Mouse (Mus musculus) neural tube, embryonic 15.5 days (tissue): ENCODE results near the gene Aqp8. TPM values are rescaled to one million over a fixed set of nuclear protein-coding genes. Genes with fewer than 3 reads are reported as not detected.

Experiments
- ATAC-seq: fragments of 200-750 bp; cut with Nextera tagmentation; 2 replicates; pipeline ENCODE4 v1.8.0; 2017; ENCODE audit warnings: mild to moderate bottlenecking, moderate TSS enrichment, moderate library complexity; ENCODE audit not compliant: low FRiP score
- H3K27ac ChIP-seq: fragments of 300-500 bp; sonication (generic); replicated peaks from 2 replicates; pipeline ENCODE4 v1.5.1; 2015; ENCODE audit warnings: mild to moderate bottlenecking, inconsistent platforms
- H3K27me3 ChIP-seq: fragments of 300-500 bp; sonication (generic); replicated peaks from 2 replicates; pipeline ENCODE4 v1.6.1; 2015; ENCODE audit warnings: inconsistent platforms
- H3K36me3 ChIP-seq: fragments of 300-500 bp; sonication (generic); 2 replicates; pipeline ENCODE4 v1.6.1; 2015; ENCODE audit warnings: inconsistent platforms
- H3K4me1 ChIP-seq: fragments of 300-500 bp; sonication (generic); 2 replicates; pipeline ENCODE4 v1.6.1; 2015; ENCODE audit warnings: inconsistent platforms
- H3K4me2 ChIP-seq: fragments of 300-500 bp; sonication (generic); 2 replicates; pipeline ENCODE4 v1.6.1; 2015; ENCODE audit warnings: inconsistent platforms, mild to moderate bottlenecking, moderate library complexity
- H3K4me3 ChIP-seq: fragments of 300-500 bp; sonication (generic); replicated peaks from 2 replicates; pipeline ENCODE4 v1.5.1; 2015; ENCODE audit warnings: mild to moderate bottlenecking, inconsistent platforms
- H3K9ac ChIP-seq: fragments of 300-500 bp; sonication (generic); replicated peaks from 2 replicates; pipeline ENCODE4 v1.6.1; 2015; ENCODE audit warnings: mild to moderate bottlenecking, inconsistent platforms
- H3K9me3 ChIP-seq: fragments of 300-500 bp; sonication (generic); replicated peaks from 2 replicates; pipeline ENCODE4 v1.6.1; 2016; ENCODE audit warnings: inconsistent platforms
- WGBS: fragments of 180-500 bp; shearing (Covaris S2); methylation state at CpG from one replicate; pipeline ENCODE4 v1.1.7; 2015; ENCODE audit warnings: mixed read lengths; 5-methylcytosine and 5-hydroxymethylcytosine counted together
- polyA plus RNA-seq: library from polyadenylated mRNA; unstranded; fragments of >200 nt; fragmentation: Nextera tagmentation; extraction: Ambion mirVana; gene quantifications from 2 replicates; pipeline ENCODE4 v1.2.1, GENCODE M21; 2015

Aqp8 gene
- polyA plus RNA-seq = 0.15 TPM in 1 of 2 replicates, not detected in the other

GRCm38 (mm10) chr7:123462070-123462501 lies at the start of gene Aqp8:
Aqp8 (plus strand) TSS chr7:123462291.
- H3K4me1 ChIP-seq = no peaks in the 10 kb centered on the region
- H3K9me3 ChIP-seq = no peaks in the 10 kb centered on the region
- no peak within 1 kb of the TSS for H3K4me2 ChIP-seq
- no peak within 1 kb of the TSS for H3K27ac ChIP-seq
- no peak for ATAC-seq
- H3K36me3 ChIP-seq = no peaks in the 10 kb centered on the region
- 70% methylated on average over 9 of the region's 9 CpGs for whole genome bisulfite sequencing
- H3K9ac ChIP-seq = no peak within 1 kb of the TSS
- H3K4me3 ChIP-seq = no peak within 1 kb of the TSS
- H3K27me3 ChIP-seq = peaks cover 4% of the 10 kb centered on the region; the same call in 1 of the 2 replicates

- H3K36me3 ChIP-seq = peaks cover 58% of the 10 kb centered on the region
Measured at GRCm38 (mm10) chr7:123416803-123417202, 45.3 kb upstream of the Aqp8 start.

GRCm38 (mm10) chr7:123417661-123418060 lies 44.4 kb upstream of the Aqp8 start:
- no peak for ATAC-seq
- H3K27me3 ChIP-seq = no peaks in the 10 kb centered on the region
- no peak overlapping the region for H3K4me3 ChIP-seq
- WGBS = 89% methylated on average over 3 of the region's 3 CpGs
- H3K9ac ChIP-seq = no peak overlapping the region
- peaks cover 60% of the 10 kb centered on the region for H3K36me3 ChIP-seq
- H3K27ac ChIP-seq = no peak overlapping the region
- no peaks in the 10 kb centered on the region for H3K4me1 ChIP-seq
- H3K4me2 ChIP-seq = no peak overlapping the region
- no peaks in the 10 kb centered on the region for H3K9me3 ChIP-seq

More at GRCm38 (mm10) chr7:123416803-123417202, 45.3 kb upstream of the Aqp8 start:
- no peak overlapping the region for H3K9ac ChIP-seq
- ATAC-seq = no peak
- H3K4me3 ChIP-seq = no peak overlapping the region
- no peaks in the 10 kb centered on the region for H3K27me3 ChIP-seq
- no peaks in the 10 kb centered on the region for H3K4me1 ChIP-seq
- no peak overlapping the region for H3K4me2 ChIP-seq
- no peaks in the 10 kb centered on the region for H3K9me3 ChIP-seq
- 91% methylated on average over 4 of the region's 4 CpGs for WGBS
- no peak overlapping the region for H3K27ac ChIP-seq

GRCm38 (mm10) chr7:123419984-123420383 lies 42.1 kb upstream of the Aqp8 start:
- H3K27ac ChIP-seq = no peak overlapping the region
- H3K4me2 ChIP-seq = no peak overlapping the region
- no peak for ATAC-seq
- 93% methylated on average over 4 of the region's 4 CpGs for WGBS
- no peak overlapping the region for H3K9ac ChIP-seq
- H3K9me3 ChIP-seq = no peaks in the 10 kb centered on the region
- no peaks in the 10 kb centered on the region for H3K4me1 ChIP-seq
- peaks cover 69% of the 10 kb centered on the region for H3K36me3 ChIP-seq
- H3K27me3 ChIP-seq = no peaks in the 10 kb centered on the region
- no peak overlapping the region for H3K4me3 ChIP-seq

GRCm38 (mm10) chr7:123421958-123422357 lies 40.1 kb upstream of the Aqp8 start:
- Histone ChIP-seq H3K27ac (no peak overlapping the region), H3K9me3 (no peaks in the 10 kb centered on the region), H3K4me2 (no peak overlapping the region), H3K27me3 (no peaks in the 10 kb centered on the region), H3K4me3 (no peak overlapping the region), H3K9ac (no peak overlapping the region), H3K4me1 (no peaks in the 10 kb centered on the region), H3K36me3 (peaks cover 77% of the 10 kb centered on the region)
- 97% methylated on average over 3 of the region's 3 CpGs for WGBS
- no peak for ATAC-seq

- Histone ChIP-seq H3K4me3 (no peak overlapping the region), H3K4me2 (no peak overlapping the region), H3K27ac (no peak overlapping the region)
Measured at GRCm38 (mm10) chr7:123424281-123424680, 37.8 kb upstream of the Aqp8 start.

GRCm38 (mm10) chr7:123425134-123425757 lies 36.8 kb upstream of the Aqp8 start:
- 95% methylated on average over 6 of the region's 6 CpGs for WGBS

More at GRCm38 (mm10) chr7:123424281-123424680, 37.8 kb upstream of the Aqp8 start:
- Histone ChIP-seq H3K4me1 (no peaks in the 10 kb centered on the region), H3K9ac (no peak overlapping the region), H3K36me3 (peaks cover 74% of the 10 kb centered on the region), H3K27me3 (no peaks in the 10 kb centered on the region), H3K9me3 (no peaks in the 10 kb centered on the region)
- ATAC-seq = no peak
- 96% methylated on average over 6 of the region's 6 CpGs for WGBS

GRCm38 (mm10) chr7:123429624-123430410 lies 32.3 kb upstream of the Aqp8 start:
- Histone ChIP-seq H3K9me3 (no peaks in the 10 kb centered on the region), H3K4me2 (no peak overlapping the region), H3K27ac (no peak overlapping the region), H3K27me3 (no peaks in the 10 kb centered on the region), H3K9ac (no peak overlapping the region), H3K4me1 (no peaks in the 10 kb centered on the region), H3K4me3 (no peak overlapping the region), H3K36me3 (peaks cover 58% of the 10 kb centered on the region)
- ATAC-seq = no peak
- WGBS = 92% methylated on average over 8 of the region's 8 CpGs

More at GRCm38 (mm10) chr7:123425134-123425757, 36.8 kb upstream of the Aqp8 start:
- Histone ChIP-seq H3K4me2 (no peak overlapping the region), H3K4me1 (no peaks in the 10 kb centered on the region), H3K9me3 (no peaks in the 10 kb centered on the region), H3K4me3 (no peak overlapping the region), H3K9ac (no peak overlapping the region), H3K27ac (no peak overlapping the region), H3K27me3 (no peaks in the 10 kb centered on the region), H3K36me3 (peaks cover 76% of the 10 kb centered on the region)
- no peak for ATAC-seq

GRCm38 (mm10) chr7:123430411-123430705 lies 31.7 kb upstream of the Aqp8 start:
- Histone ChIP-seq H3K4me3 (no peak overlapping the region), H3K27me3 (no peaks in the 10 kb centered on the region), H3K36me3 (peaks cover 53% of the 10 kb centered on the region), H3K9ac (no peak overlapping the region), H3K4me2 (no peak overlapping the region), H3K4me1 (no peaks in the 10 kb centered on the region), H3K9me3 (no peaks in the 10 kb centered on the region), H3K27ac (no peak overlapping the region)
- 75% methylated on average over 4 of the region's 4 CpGs for WGBS
- no peak for ATAC-seq

- 82% methylated on average over 4 of the region's 4 CpGs for WGBS
Measured at GRCm38 (mm10) chr7:123431206-123431605, 30.9 kb upstream of the Aqp8 start.

GRCm38 (mm10) chr7:123442079-123442478 lies 20.0 kb upstream of the Aqp8 start:
- Histone ChIP-seq H3K9me3 (peaks cover 5% of the 10 kb centered on the region; the same call in 1 of the 2 replicates), H3K4me2 (no peak overlapping the region), H3K9ac (no peak overlapping the region), H3K27ac (no peak overlapping the region), H3K4me3 (no peak overlapping the region), H3K36me3 (no peaks in the 10 kb centered on the region), H3K4me1 (no peaks in the 10 kb centered on the region), H3K27me3 (no peaks in the 10 kb centered on the region)
- 87% methylated on average over 1 of the region's 1 CpGs for WGBS
- no peak for ATAC-seq

More at GRCm38 (mm10) chr7:123431206-123431605, 30.9 kb upstream of the Aqp8 start:
- Histone ChIP-seq H3K27ac (no peak overlapping the region), H3K9me3 (no peaks in the 10 kb centered on the region), H3K4me3 (no peak overlapping the region), H3K27me3 (no peaks in the 10 kb centered on the region), H3K36me3 (peaks cover 46% of the 10 kb centered on the region), H3K4me2 (no peak overlapping the region), H3K9ac (no peak overlapping the region), H3K4me1 (no peaks in the 10 kb centered on the region)
- no peak for ATAC-seq

GRCm38 (mm10) chr7:123448794-123449193 lies 13.3 kb upstream of the Aqp8 start:
- Histone ChIP-seq H3K9me3 (no peaks in the 10 kb centered on the region), H3K9ac (no peak overlapping the region), H3K4me2 (no peak overlapping the region), H3K4me1 (no peaks in the 10 kb centered on the region), H3K36me3 (no peaks in the 10 kb centered on the region), H3K4me3 (no peak overlapping the region), H3K27ac (no peak overlapping the region), H3K27me3 (no peaks in the 10 kb centered on the region)
- WGBS = 90% methylated on average over 2 of the region's 2 CpGs
- ATAC-seq = no peak
